Mouse (Mus musculus) monocyte, adult 2 months (primary cell): ENCODE measurements around the gene Gpr82.
A peak's percentile ranks its signal among the peaks of the same experiment; 100 is the strongest.

Source experiments
- DNase-seq, 2 experiments: peaks; one replicate each; pipeline ENCODE4 v3.0.0; 2022; ENCODE audit warnings: low spot score in 2 of 2, low read depth in 1 of 2

The Gpr82 gene

GRCm38 (mm10) chrX:13661063-13661462 lies at the start of gene Gpr82:
TSS of gene Gpr82 (plus strand) at chrX:13661363.
- no peak for DNase-seq

GRCm38 (mm10) chrX:13612115-13612514 lies 49.0 kb upstream of the Gpr82 start:
- DNase-seq = no peak

- no peak for DNase-seq
Measured at GRCm38 (mm10) chrX:13616726-13617125, 44.4 kb upstream of the Gpr82 start.

GRCm38 (mm10) chrX:13617294-13617693 lies 43.9 kb upstream of the Gpr82 start:
- DNase-seq = no peak

- DNase-seq = no peak
Measured at GRCm38 (mm10) chrX:13618476-13618875, 42.7 kb upstream of the Gpr82 start.

- no peak for DNase-seq
Measured at GRCm38 (mm10) chrX:13621473-13621872, 39.7 kb upstream of the Gpr82 start.

GRCm38 (mm10) chrX:13622654-13623053 lies 38.5 kb upstream of the Gpr82 start:
- no peak for DNase-seq

GRCm38 (mm10) chrX:13631599-13632283 lies 29.4 kb upstream of the Gpr82 start, which contains the start of gene Gpr34:
TSS of gene Gpr34 (plus strand) at chrX:13632089.
- no peak for DNase-seq

GRCm38 (mm10) chrX:13636398-13636797 lies 24.8 kb upstream of the Gpr82 start:
- no peak for DNase-seq

GRCm38 (mm10) chrX:13638894-13639293 lies 22.3 kb upstream of the Gpr82 start:
- no peak for DNase-seq

- no peak for DNase-seq
Measured at GRCm38 (mm10) chrX:13651889-13652288, 9.3 kb upstream of the Gpr82 start.

GRCm38 (mm10) chrX:13652291-13652690 lies 8.9 kb upstream of the Gpr82 start:
- no peak for DNase-seq

- peak; percentile 27 to 54 for DNase-seq
Measured at GRCm38 (mm10) chrX:13655005-13655421, 6.2 kb upstream of the Gpr82 start.

GRCm38 (mm10) chrX:13655906-13656305 lies 5.3 kb upstream of the Gpr82 start:
- no peak for DNase-seq

GRCm38 (mm10) chrX:13656721-13657120 lies 4.4 kb upstream of the Gpr82 start:
- no peak for DNase-seq

- DNase-seq = no peak
Measured at GRCm38 (mm10) chrX:13658616-13659140, 2.5 kb upstream of the Gpr82 start.

- no peak for DNase-seq
Measured at GRCm38 (mm10) chrX:13659201-13659890, 1.8 kb upstream of the Gpr82 start.

- no peak for DNase-seq
Measured at GRCm38 (mm10) chrX:13668867-13669266, 7.7 kb downstream of the Gpr82 start.

- DNase-seq = no peak
Measured at GRCm38 (mm10) chrX:13670342-13670741, 9.2 kb downstream of the Gpr82 start.

- DNase-seq = no peak
Measured at GRCm38 (mm10) chrX:13673001-13673400, 11.8 kb downstream of the Gpr82 start.

- no peak for DNase-seq
Measured at GRCm38 (mm10) chrX:13681748-13682147, 20.6 kb downstream of the Gpr82 start.

- DNase-seq = no peak
Measured at GRCm38 (mm10) chrX:13686589-13686988, 25.4 kb downstream of the Gpr82 start.
